Mouse (Mus musculus): ENCODE data around the gene Ccdc88b.

Gene Ccdc88b

DNA sequence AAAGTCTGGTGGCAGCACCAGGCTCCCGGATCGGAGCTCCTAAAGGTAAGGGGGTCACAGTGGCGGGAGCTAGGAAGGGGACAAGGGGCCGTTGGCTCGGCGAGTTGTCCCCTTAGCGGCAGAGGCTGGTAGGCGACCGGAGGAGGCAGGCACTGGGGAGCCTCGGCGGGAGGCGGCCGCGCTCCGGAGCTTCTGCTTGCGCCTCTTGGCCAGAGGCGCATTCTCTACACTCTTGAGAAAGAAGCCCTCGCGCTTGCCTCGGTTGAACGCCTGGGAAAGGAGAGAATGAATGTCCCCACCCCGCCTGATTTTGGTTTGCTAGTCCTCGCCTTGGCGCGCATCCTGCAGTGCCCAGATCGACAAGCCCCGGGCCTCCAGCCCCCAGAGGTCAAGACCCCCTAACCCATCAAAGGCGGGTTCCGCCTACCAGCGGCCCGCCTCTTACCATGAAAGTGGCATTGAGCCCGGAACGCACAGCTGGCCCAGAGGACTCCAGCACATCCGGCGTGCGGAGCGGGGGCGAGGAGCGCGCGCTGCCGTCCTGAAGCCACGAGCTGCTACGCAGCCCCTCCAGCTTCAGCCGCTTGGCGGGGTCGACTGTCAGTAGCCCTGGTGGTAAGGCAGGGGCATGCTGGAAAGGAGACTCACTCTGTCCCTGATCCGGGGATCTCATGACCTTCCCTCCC is 28.0 kb downstream of the Ccdc88b start:
- no peak for DNase-seq (ENCODE audit: low read depth, low spot score)

DNA sequence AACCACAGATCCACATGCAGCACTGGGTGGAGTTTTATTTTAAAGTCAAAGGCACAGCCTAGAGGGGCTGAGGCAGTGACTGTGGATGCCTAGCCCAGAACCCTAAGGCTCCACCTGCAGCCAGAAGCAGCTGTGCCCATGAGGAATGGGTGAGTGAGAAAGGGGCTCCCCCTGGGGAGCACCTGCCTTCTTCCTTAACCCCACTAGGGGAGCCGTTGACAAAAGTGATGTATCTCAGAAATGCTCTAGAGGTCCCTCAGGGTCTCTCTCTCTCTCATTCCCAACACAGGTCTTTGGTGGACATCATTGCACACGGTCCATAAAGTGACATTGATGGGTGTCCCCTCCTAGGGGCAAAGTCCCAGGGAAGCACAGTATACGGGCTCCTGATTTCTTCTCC is 28.9 kb downstream of the Ccdc88b start:
- no peak for DNase-seq (ENCODE audit: low read depth, low spot score)

DNA sequence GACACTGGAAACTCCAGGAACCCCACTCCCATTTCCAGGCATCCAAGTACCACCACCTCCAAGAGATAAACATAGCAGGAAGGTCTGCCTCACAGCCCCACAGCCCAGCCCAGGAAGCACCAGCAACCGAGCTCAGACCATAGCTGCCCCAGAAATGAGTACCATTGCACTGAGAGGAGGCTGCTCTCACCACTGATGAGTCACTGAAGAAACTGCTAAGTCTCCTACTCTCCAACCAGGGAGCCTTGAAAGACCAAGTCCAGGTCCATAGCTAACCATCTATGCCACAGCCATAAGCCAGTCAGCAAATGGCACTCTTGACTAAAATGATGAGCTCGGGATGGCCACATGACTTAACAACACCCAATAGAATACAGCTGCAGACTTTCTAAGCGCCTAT is 31.4 kb downstream of the Ccdc88b start:
- no peak for DNase-seq (ENCODE audit: low read depth, low spot score)

DNA sequence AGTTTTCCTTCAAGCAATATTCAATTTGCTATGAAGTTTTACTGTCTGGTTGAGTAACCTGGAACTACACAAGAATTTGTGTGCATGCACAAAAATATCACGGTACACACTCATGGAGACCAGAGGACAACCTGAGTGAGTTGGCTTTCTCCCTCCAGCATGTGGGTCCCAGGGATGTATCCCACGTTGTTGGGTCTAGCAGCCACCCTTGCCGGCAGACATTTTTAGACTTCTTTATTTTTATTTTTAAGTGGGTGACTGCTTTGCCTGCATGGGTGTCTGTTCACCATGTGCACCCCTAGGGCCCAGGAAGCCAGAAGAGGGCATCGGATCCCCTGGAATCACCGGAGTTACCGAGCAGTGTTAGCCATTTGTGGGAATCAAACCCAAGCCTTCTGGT is 32.6 kb downstream of the Ccdc88b start:
- DNase-seq (ENCODE audit: low read depth, low spot score), result no peak

GRCm38 (mm10) chr19:6820538-6821195 is 37.3 kb downstream of the Ccdc88b start:
- DNase-seq (ENCODE audit: low read depth, low spot score), result no peak

GRCm38 (mm10) chr19:6819143-6819827 is 38.7 kb downstream of the Ccdc88b start:
- DNase-seq (ENCODE audit: low read depth, low spot score), result no peak

GRCm38 (mm10) chr19:6814958-6815357 is 43.1 kb downstream of the Ccdc88b start:
- DNase-seq (ENCODE audit: low read depth, low spot score), result no peak

GRCm38 (mm10) chr19:6814366-6814765 is 43.6 kb downstream of the Ccdc88b start:
- DNase-seq (ENCODE audit: low read depth, low spot score), result no peak

All from telencephalon, adult 2 months (tissue).